Mouse (Mus musculus) heart, postnatal 0 days (tissue): ENCODE measurements around the gene Hspb9. TPM values are rescaled to one million over a fixed set of nuclear protein-coding genes. Genes with fewer than 3 reads are reported as not detected.

Source experiments
- ATAC-seq: fragments of 200-750 bp; cut with Nextera tagmentation; 2 replicates; pipeline ENCODE4 v1.8.0; 2017; ENCODE audit warnings: low read depth, moderate number of reproducible peaks, moderate library complexity; ENCODE audit not compliant: insufficient read depth
- DNase-seq: peaks from one replicate; pipeline ENCODE4 v3.0.0-alpha.2; 2016; ENCODE audit warnings: low spot score
- H3K27ac ChIP-seq: fragments of 300-500 bp; sonication (generic); 2 replicates; pipeline ENCODE4 v1.5.1; 2014; ENCODE audit warnings: low read depth, mild to moderate bottlenecking
- H3K27me3 ChIP-seq: fragments of 300-500 bp; sonication (generic); 2 replicates; pipeline ENCODE4 v1.6.1; 2014; ENCODE audit warnings: low read length, mixed read lengths; ENCODE audit not compliant: control insufficient read depth, insufficient read depth
- H3K36me3 ChIP-seq: fragments of 300-500 bp; sonication (generic); replicated peaks from 2 replicates; pipeline ENCODE4 v1.6.1; 2014; ENCODE audit warnings: low read length, mixed read lengths; ENCODE audit not compliant: control insufficient read depth, insufficient read depth
- H3K4me1 ChIP-seq: fragments of 300-500 bp; sonication (generic); 2 replicates; pipeline ENCODE4 v1.6.1; 2014; ENCODE audit warnings: antibody characterized with exemption; ENCODE audit not compliant: control insufficient read depth, insufficient read depth
- H3K4me2 ChIP-seq: fragments of 300-500 bp; sonication (generic); 2 replicates; pipeline ENCODE4 v1.6.1; 2014; ENCODE audit warnings: low read depth, mild to moderate bottlenecking, low read length, moderate library complexity
- H3K4me3 ChIP-seq: fragments of 300-500 bp; sonication (generic); 2 replicates; pipeline ENCODE4 v1.5.1; 2014; ENCODE audit warnings: low read depth, low read length
- H3K9ac ChIP-seq: fragments of 300-500 bp; sonication (generic); replicated peaks from 2 replicates; pipeline ENCODE4 v1.6.1; 2014; ENCODE audit warnings: low read depth, low read length, mixed read lengths
- H3K9me3 ChIP-seq: fragments of 300-500 bp; sonication (generic); replicated peaks from 2 replicates; pipeline ENCODE4 v1.6.1; 2016; ENCODE audit warnings: low read length; ENCODE audit not compliant: control insufficient read depth
- CTCF ChIP-seq: IDR thresholded peaks from 2 replicates; pipeline ENCODE4 v1.5.1; 2016; ENCODE audit warnings: antibody characterized with exemption, control low read depth, low read depth
- EP300 ChIP-seq: IDR thresholded peaks from 2 replicates; pipeline ENCODE4 v1.6.1; 2016; ENCODE audit warnings: antibody characterized with exemption, low read depth
- WGBS: fragments of 180-500 bp; shearing (Covaris S2); extraction: QIAGEN DNeasy Blood & Tissue Kit; methylation state at CpG from one replicate; pipeline ENCODE4 v1.1.7; 2014; 5-methylcytosine and 5-hydroxymethylcytosine counted together
- polyA plus RNA-seq: library from polyadenylated mRNA; unstranded; fragments of >200 nt; fragmentation: Nextera tagmentation; extraction: Ambion mirVana; gene quantifications from 2 replicates; pipeline ENCODE4 v1.2.1, GENCODE M21; 2015
- total RNA-seq: library from RNA; depleted of rRNA; stranded (reverse); fragments of >200 nt; gene quantifications from 2 replicates; pipeline ENCODE4 v1.2.3, GENCODE M21; 2014; ENCODE audit warnings: low replicate concordance

Hspb9 gene
- total and polyA plus RNA-seq, 2 experiments from 2014 or later = not detected

GRCm38 (mm10) chr11:100719312-100719711, 5.7 kb downstream of the Hspb9 start:
- Histone ChIP-seq H3K4me3 (no peak overlapping the region), H3K27me3 (no peaks in the 10 kb centered on the region), H3K36me3 (peaks cover 45% of the 10 kb centered on the region), H3K27ac (0 out of 2 replicates have a peak overlapping the region, but pooled peaks have one; percentile 60), H3K4me2 (no peak overlapping the region), H3K9me3 (no peaks in the 10 kb centered on the region), H3K4me1 (peaks cover 45% of the 10 kb centered on the region), H3K9ac (0 out of 2 replicates have a peak overlapping the region, but pooled peaks have one; percentile 20)
- ATAC-seq = no peak
- TF ChIP-seq EP300 (no peak), CTCF (no peak)
- 76% methylated on average over 3 of the region's 3 CpGs for WGBS
- no peak for DNase-seq

DNA sequence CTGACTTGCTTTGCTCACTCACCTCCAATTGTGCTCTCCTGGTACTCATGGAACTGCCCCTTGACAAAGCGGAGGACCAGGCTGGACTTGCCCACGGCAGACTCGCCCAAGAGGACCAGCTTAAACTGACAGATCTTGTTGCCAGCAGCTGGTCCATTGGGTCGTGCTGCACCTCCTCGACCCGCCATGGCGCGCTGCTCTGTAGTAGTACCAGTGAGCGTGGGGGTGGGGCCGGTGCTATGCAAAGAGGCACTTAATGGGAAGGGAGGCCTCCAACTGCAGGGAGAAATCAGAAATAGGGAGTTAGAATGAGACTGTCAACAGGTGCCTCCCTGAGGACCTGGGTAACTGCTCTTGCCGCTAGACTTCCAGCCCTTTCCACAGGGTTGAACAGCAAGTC, 6.2 kb downstream of the Hspb9 start:
- DNase-seq (no peak), ATAC-seq (no peak)
- no peaks in the 10 kb centered on the region for H3K27me3 ChIP-seq
- peaks cover 50% of the 10 kb centered on the region for H3K4me1 ChIP-seq
- TF ChIP-seq CTCF (no peak), EP300 (no peak)
- no peak overlapping the region for H3K4me2 ChIP-seq
- H3K9ac ChIP-seq = no peak overlapping the region
- 72% methylated on average over 11 of the region's 11 CpGs for WGBS
- peaks cover 45% of the 10 kb centered on the region for H3K36me3 ChIP-seq
- peak overlapping the region; percentile 60 for H3K27ac ChIP-seq
- H3K4me3 ChIP-seq = no peak overlapping the region
- no peaks in the 10 kb centered on the region for H3K9me3 ChIP-seq

- H3K27me3 ChIP-seq = no peaks in the 10 kb centered on the region
- H3K27ac ChIP-seq = peak overlapping the region; percentile 60
- H3K36me3 ChIP-seq = peaks cover 41% of the 10 kb centered on the region
- ATAC-seq (0 out of 2 replicates have a peak, but pooled peaks have one; percentile 18), DNase-seq (no peak)
- 21% methylated on average over 5 of the region's 5 CpGs for WGBS
- peaks cover 55% of the 10 kb centered on the region for H3K4me1 ChIP-seq
- TF ChIP-seq CTCF = no peak
- no peak for TF ChIP-seq EP300
- H3K9ac ChIP-seq = peak overlapping the region; percentile 27; the same call in 1 of the 2 replicates
- H3K4me3 ChIP-seq = no peak overlapping the region
- peak overlapping the region; percentile 10; the same call in 1 of the 2 replicates for H3K4me2 ChIP-seq
- H3K9me3 ChIP-seq = no peaks in the 10 kb centered on the region
Observed at GRCm38 (mm10) chr11:100720345-100720744, 6.7 kb downstream of the Hspb9 start.

DNA sequence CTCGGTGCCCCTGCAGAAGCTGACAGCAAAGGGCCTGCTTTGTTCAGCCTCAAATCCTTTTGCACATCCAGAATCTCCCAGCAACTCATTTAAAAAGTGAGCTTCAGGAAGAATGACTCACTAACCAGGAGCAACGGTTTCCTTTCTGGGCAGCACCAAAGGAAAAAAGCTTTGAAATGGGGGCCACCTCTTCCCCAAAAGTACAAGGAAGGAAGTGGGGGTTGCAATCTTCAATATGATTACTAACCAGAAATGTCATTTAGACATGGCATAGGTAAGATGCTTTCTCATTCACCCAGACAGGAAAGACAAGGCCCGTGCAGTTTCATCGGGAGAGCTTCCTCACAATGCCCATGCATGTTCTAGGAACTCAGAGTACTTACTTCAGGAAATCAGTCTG, 7.6 kb downstream of the Hspb9 start:
- 33% methylated on average over 4 of the region's 4 CpGs for WGBS
- Histone ChIP-seq H3K4me3 (no peak overlapping the region), H3K36me3 (peaks cover 32% of the 10 kb centered on the region), H3K27me3 (no peaks in the 10 kb centered on the region), H3K9ac (peak overlapping the region; percentile 27), H3K4me1 (peaks cover 59% of the 10 kb centered on the region), H3K4me2 (peak overlapping the region; percentile 10; the same call in 1 of the 2 replicates), H3K9me3 (no peaks in the 10 kb centered on the region), H3K27ac (peak overlapping the region; percentile 60)
- DNase-seq (no peak), ATAC-seq (no peak)
- TF ChIP-seq EP300 = no peak
- TF ChIP-seq CTCF = no peak

DNA sequence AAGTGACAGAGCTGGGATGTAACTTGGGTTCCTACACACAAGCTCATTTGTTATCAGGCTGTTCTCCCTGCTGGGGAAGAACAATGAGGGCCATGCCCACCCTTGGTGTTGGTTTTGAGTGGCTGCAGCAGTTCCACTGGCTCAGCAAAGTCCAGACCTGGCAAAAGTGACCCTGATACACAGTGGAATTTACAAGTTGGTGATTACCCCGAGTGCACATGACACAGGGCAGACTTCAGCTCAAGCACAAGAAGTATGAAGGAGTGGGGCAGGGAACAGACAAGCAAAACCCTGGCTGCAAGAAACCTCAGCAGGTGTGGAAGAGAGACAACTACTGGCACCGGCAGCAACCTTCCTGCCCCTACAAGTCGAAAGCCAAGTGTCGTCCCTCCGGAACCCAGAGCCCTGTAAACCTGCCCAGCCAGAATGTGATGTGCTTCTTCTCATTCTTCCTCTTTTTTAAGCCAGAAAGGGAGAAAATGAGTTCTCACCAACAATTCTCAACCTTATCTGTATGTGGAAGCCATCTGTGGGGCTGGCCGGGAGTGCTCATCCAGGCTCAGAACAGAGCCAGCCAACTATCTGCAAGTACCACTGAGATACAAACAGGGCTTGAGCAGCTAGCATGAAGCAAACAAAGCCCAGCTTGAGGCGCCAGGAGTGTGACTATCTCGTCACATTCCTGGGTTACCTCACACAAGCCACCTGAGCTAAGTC, 8.3 kb downstream of the Hspb9 start:
- WGBS = 25% methylated on average over 8 of the region's 8 CpGs
- no peak overlapping the region for H3K4me2 ChIP-seq
- peak; percentile 54 for ATAC-seq
- H3K4me1 ChIP-seq = peaks cover 59% of the 10 kb centered on the region
- peaks cover 25% of the 10 kb centered on the region for H3K36me3 ChIP-seq
- H3K9ac ChIP-seq = no peak overlapping the region
- TF ChIP-seq EP300 (no peak), CTCF (no peak)
- H3K27me3 ChIP-seq = no peaks in the 10 kb centered on the region
- no peak overlapping the region for H3K4me3 ChIP-seq
- H3K9me3 ChIP-seq = no peaks in the 10 kb centered on the region
- peak; percentile 39 for DNase-seq
- H3K27ac ChIP-seq = peak overlapping the region; percentile 60
